Mouse (Mus musculus): ENCODE results near the gene Rsph14. TPM values are rescaled to one million over a fixed set of nuclear protein-coding genes. Genes with fewer than 3 reads are reported as not detected.

Gene Rsph14
- total RNA-seq, 2 experiments from 2014 or later: not detected

- DNase-seq: no peak
These were observed 99.9 kb downstream of the Rsph14 start for GRCm38 (mm10) chr10:74932487-74932886.

GRCm38 (mm10) chr10:74931631-74932030 is 100.8 kb downstream of the Rsph14 start:
- no peak for DNase-seq

- DNase-seq: no peak
These were observed 101.8 kb downstream of the Rsph14 start for GRCm38 (mm10) chr10:74930541-74930940.

- DNase-seq: no peak
These were observed 102.8 kb downstream of the Rsph14 start for GRCm38 (mm10) chr10:74929578-74929977.

- no peak for DNase-seq
These were observed 104.1 kb downstream of the Rsph14 start for GRCm38 (mm10) chr10:74928276-74928675.

GRCm38 (mm10) chr10:74925324-74925723 is 107.1 kb downstream of the Rsph14 start:
- DNase-seq: no peak

GRCm38 (mm10) chr10:74924274-74924673 is 108.1 kb downstream of the Rsph14 start:
- DNase-seq: no peak

GRCm38 (mm10) chr10:74922763-74923162 is 109.6 kb downstream of the Rsph14 start:
- no peak for DNase-seq

GRCm38 (mm10) chr10:74921614-74922013 is 110.8 kb downstream of the Rsph14 start:
- no peak for DNase-seq

GRCm38 (mm10) chr10:74920853-74921567 is 111.4 kb downstream of the Rsph14 start:
- DNase-seq: no peak

- no peak for DNase-seq
These were observed 113.1 kb downstream of the Rsph14 start for GRCm38 (mm10) chr10:74919277-74919676.

- DNase-seq: no peak
These were observed 124.0 kb downstream of the Rsph14 start for GRCm38 (mm10) chr10:74908431-74908830.

Other genes with a start within 250 kb of the Rsph14 start
- gene Gnaz, start 65.4 kb downstream of the Rsph14 start, total RNA-seq (2021): under 1 TPM; 0.24 to 0.26 TPM
- gene Rab36, start 4.5 kb upstream of the Rsph14 start, total RNA-seq (2021): under 1 TPM; 0.46 to 0.54 TPM
- 1 to 10 TPM; 3.6 to 4.8 TPM for gene Bcr, start 28.0 kb upstream of the Rsph14 start, total RNA-seq (2021)
- gene Specc1l, start 179.5 kb upstream of the Rsph14 start, total RNA-seq (2021): 10 to 100 TPM; 31.2 to 33.5 TPM

All from gastrocnemius, postnatal 25 days (tissue).